Mouse (Mus musculus) thymus, postnatal 4 days (tissue): Measurements from ENCODE around the gene Rab43.

Experiments
- DNase-seq: peaks from one replicate; pipeline ENCODE4 v3.0.0; 2021

Gene Rab43

GRCm38 (mm10) chr6:87746849-87747248 lies 65.1 kb downstream of the Rab43 start:
- DNase-seq: no peak

- no peak for DNase-seq
Measured at GRCm38 (mm10) chr6:87746059-87746458, 65.9 kb downstream of the Rab43 start.

- no peak for DNase-seq
Measured at GRCm38 (mm10) chr6:87745301-87745700, 66.7 kb downstream of the Rab43 start.

- no peak for DNase-seq
Measured at GRCm38 (mm10) chr6:87744632-87745031, 67.3 kb downstream of the Rab43 start.

GRCm38 (mm10) chr6:87743281-87743680 lies 68.7 kb downstream of the Rab43 start:
- no peak for DNase-seq

- peak; percentile 58 for DNase-seq
Measured at GRCm38 (mm10) chr6:87742804-87743203, 69.2 kb downstream of the Rab43 start.

GRCm38 (mm10) chr6:87741978-87742377 lies 70.0 kb downstream of the Rab43 start:
- DNase-seq: no peak

- DNase-seq: no peak
Measured at GRCm38 (mm10) chr6:87740496-87740895, 71.5 kb downstream of the Rab43 start.

GRCm38 (mm10) chr6:87739898-87740297 lies 72.1 kb downstream of the Rab43 start:
- DNase-seq: no peak
